Mouse (Mus musculus) urinary bladder, adult 18-20 months (tissue): ENCODE measurements around the gene Zfp78.

ENCODE experiments used
- DNase-seq, 2 experiments: peaks; one replicate each; pipeline ENCODE4 v3.0.0; 2022; ENCODE audit warnings: low spot score in 2 of 2, mixed read lengths in 2 of 2

Gene Zfp78

GRCm38 (mm10) chr7:6388971-6389370, 25.9 kb downstream of the Zfp78 start:
- DNase-seq, result no peak

- DNase-seq, result no peak
Measured at GRCm38 (mm10) chr7:6389449-6389848, 26.4 kb downstream of the Zfp78 start.

- DNase-seq, result no peak
Measured at GRCm38 (mm10) chr7:6397996-6398975, 35.2 kb downstream of the Zfp78 start, which contains the start of gene Smim17. Gene Smim17 (plus strand): TSS chr7:6398715.

- peak; percentile 88 to 91 for DNase-seq
Measured at GRCm38 (mm10) chr7:6410043-6410442, 47.0 kb downstream of the Zfp78 start, which contains the start of gene Gm20715. Gene Gm20715 (plus strand): TSS chr7:6410277.

- no peak for DNase-seq
Measured at GRCm38 (mm10) chr7:6414626-6415441, 51.8 kb downstream of the Zfp78 start.

GRCm38 (mm10) chr7:6415442-6415787, 52.3 kb downstream of the Zfp78 start:
- DNase-seq, result no peak

GRCm38 (mm10) chr7:6419894-6420293, 56.8 kb downstream of the Zfp78 start:
- DNase-seq, result no peak

GRCm38 (mm10) chr7:6429381-6429780, 66.3 kb downstream of the Zfp78 start:
- no peak for DNase-seq

GRCm38 (mm10) chr7:6430342-6430741, 67.3 kb downstream of the Zfp78 start:
- no peak for DNase-seq
